Mouse (Mus musculus): Measurements from ENCODE around the gene Ntn4. TPM values are rescaled to one million over a fixed set of nuclear protein-coding genes. Genes with fewer than 3 reads are reported as not detected.

Gene Ntn4
- total RNA-seq, 1 experiment: 1.9 TPM

DNA sequence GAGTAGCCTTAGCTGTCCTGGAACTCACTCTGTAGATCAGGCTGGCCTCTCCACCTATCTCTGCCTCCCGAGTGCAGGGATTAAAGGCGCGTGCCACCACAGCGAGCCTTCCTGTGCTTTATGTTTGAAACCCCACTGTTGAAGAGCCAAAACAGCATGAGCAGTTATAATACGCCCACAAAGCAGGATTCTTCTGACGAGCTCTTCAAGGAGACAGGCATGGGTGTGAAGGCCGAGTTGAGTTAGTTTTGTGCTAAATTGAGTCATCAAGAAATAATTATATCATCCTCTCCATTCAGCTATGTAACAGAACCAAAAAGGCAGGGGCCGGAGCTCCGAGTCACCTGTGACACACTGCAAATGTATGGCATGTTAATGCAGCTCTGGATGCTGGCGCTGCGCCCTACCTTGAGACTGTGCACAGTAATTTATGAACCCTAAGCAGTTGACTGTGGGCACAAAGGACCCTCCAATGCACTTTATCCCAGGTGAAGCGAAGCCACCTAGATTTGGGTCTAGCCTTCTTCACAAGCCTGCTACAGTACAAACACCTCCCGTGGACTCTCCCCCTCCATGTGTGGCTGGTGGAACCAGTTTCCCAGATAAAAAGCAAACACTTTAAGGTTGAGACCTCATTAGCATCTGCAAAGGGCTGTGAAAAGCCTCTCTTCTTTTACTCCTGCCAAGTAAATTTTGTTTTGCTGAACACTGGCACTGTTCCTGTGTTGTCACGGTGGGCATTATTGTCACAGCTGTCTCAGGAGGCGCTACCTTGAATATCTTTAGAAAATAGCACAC is 142.9 kb downstream of the Ntn4 start:
- in situ Hi-C loops (cut with MboI; ENCODE audit: low sequenced_read_pairs in 2 of 2, unreplicated experiment in 2 of 2): no loop called here
- no peak overlapping the region for H3K4me3 ChIP-seq (ENCODE audit: insufficient read depth in 1 of 2, low read depth in 1 of 2, low read length in 2 of 2, poor library complexity in 1 of 2, severe bottlenecking in 1 of 2)
- H3K27ac ChIP-seq (ENCODE audit: insufficient read depth, low read depth, low read length, poor library complexity, severe bottlenecking): no peak overlapping the region
- no peak overlapping the region for H3K9ac ChIP-seq (ENCODE audit: insufficient read depth, low read depth, low read length, poor library complexity, severe bottlenecking)
- no peaks in the 10 kb centered on the region for H3K9me3 ChIP-seq (ENCODE audit: control insufficient read depth, insufficient read depth, low read depth, low read length)
- no peak for DNase-seq (ENCODE audit: low read depth, low spot score)
- H3K4me1 ChIP-seq (ENCODE audit: control insufficient read depth in 2 of 2, insufficient read depth in 2 of 2, low read length in 2 of 2, poor library complexity in 1 of 2): no peaks in the 10 kb centered on the region
- no peaks in the 10 kb centered on the region for H3K36me3 ChIP-seq (ENCODE audit: control insufficient read depth, insufficient read depth, low read length, poor library complexity, severe bottlenecking)
- TF ChIP-seq CHD2 (IDR thresholded peaks at IDR 0.05; ENCODE audit: low read depth, low read length) (no peak), MAFK (IDR thresholded peaks at IDR 0.05; ENCODE audit: insufficient read depth, low read depth, low read length) (no peak), ZC3H11A (IDR thresholded peaks at IDR 0.05; ENCODE audit: borderline replicate concordance, low read depth, low read length) (no peak), ZNF384 (IDR thresholded peaks at IDR 0.05; ENCODE audit: low read depth, low read length) (no peak), HCFC1 (IDR thresholded peaks at IDR 0.05; ENCODE audit: borderline replicate concordance, insufficient read depth, low read length) (no peak)

Other genes with a start within 250 kb of the Ntn4 start
- 54.5 and 72.4 TPM in 2 replicates for gene Lta4h, start 187.3 kb upstream of the Ntn4 start, total RNA-seq (2012; rRNA removed)
- gene Hal, start 151.9 kb upstream of the Ntn4 start, total RNA-seq (2012; rRNA removed): 2.2 and 5.7 TPM in 2 replicates
- gene Amdhd1, start 100.6 kb upstream of the Ntn4 start, total RNA-seq (2012; rRNA removed): 0.16 and 0.40 TPM in 2 replicates
- 0.85 and 2.6 TPM in 2 replicates for gene Ccdc38, start 100.0 kb upstream of the Ntn4 start, total RNA-seq (2012; rRNA removed)
- 77.7 and 103 TPM in 2 replicates for gene Snrpf, start 51.0 kb upstream of the Ntn4 start, total RNA-seq (2012; rRNA removed)
- gene Usp44, start 190.9 kb downstream of the Ntn4 start, total RNA-seq (2012; rRNA removed): 19.7 and 30.5 TPM in 2 replicates

All from ES-E14 (cell line).